Mouse (Mus musculus): Measurements from ENCODE around the gene Cdv3. TPM values are rescaled to one million over a fixed set of nuclear protein-coding genes. Genes with fewer than 3 reads are reported as not detected.
A peak's percentile ranks its signal among the peaks of the same experiment; 100 is the strongest.

The Cdv3 gene
- 71.7 and 73.2 TPM in 2 replicates for total RNA-seq (2015; ENCODE audit: low replicate concordance)
- total RNA-seq (2017; ENCODE audit: low replicate concordance): 92.0 and 94.8 TPM in 2 replicates

- peak; percentile 97 for ATAC-seq (replicated peaks; ENCODE audit: low FRiP score, poor library complexity, severe bottlenecking)
Measured at GRCm38 (mm10) chr9:103365290-103366247, at the start of gene Cdv3. TSS of gene Cdv3 (minus strand) at chr9:103365840.

GRCm38 (mm10) chr9:103413457-103413856 lies 47.8 kb upstream of the Cdv3 start:
- ATAC-seq (replicated peaks; ENCODE audit: low FRiP score, poor library complexity, severe bottlenecking): no peak

GRCm38 (mm10) chr9:103409119-103409518 lies 43.5 kb upstream of the Cdv3 start:
- ATAC-seq (replicated peaks; ENCODE audit: low FRiP score, poor library complexity, severe bottlenecking): no peak

GRCm38 (mm10) chr9:103408136-103408777 lies 42.6 kb upstream of the Cdv3 start:
- no peak for ATAC-seq (replicated peaks; ENCODE audit: low FRiP score, poor library complexity, severe bottlenecking)

- ATAC-seq (replicated peaks; ENCODE audit: low FRiP score, poor library complexity, severe bottlenecking): no peak
Measured at GRCm38 (mm10) chr9:103403331-103403973, 37.8 kb upstream of the Cdv3 start.

- ATAC-seq (replicated peaks; ENCODE audit: low FRiP score, poor library complexity, severe bottlenecking): no peak
Measured at GRCm38 (mm10) chr9:103398509-103399157, 33.0 kb upstream of the Cdv3 start.

- no peak for ATAC-seq (replicated peaks; ENCODE audit: low FRiP score, poor library complexity, severe bottlenecking)
Measured at GRCm38 (mm10) chr9:103393256-103393655, 27.6 kb upstream of the Cdv3 start.

- ATAC-seq (replicated peaks; ENCODE audit: low FRiP score, poor library complexity, severe bottlenecking): no peak
Measured at GRCm38 (mm10) chr9:103391796-103392372, 26.2 kb upstream of the Cdv3 start.

GRCm38 (mm10) chr9:103389261-103389660 lies 23.6 kb upstream of the Cdv3 start:
- ATAC-seq (replicated peaks; ENCODE audit: low FRiP score, poor library complexity, severe bottlenecking): no peak

GRCm38 (mm10) chr9:103387011-103387653 lies 21.5 kb upstream of the Cdv3 start:
- no peak for ATAC-seq (replicated peaks; ENCODE audit: low FRiP score, poor library complexity, severe bottlenecking)

GRCm38 (mm10) chr9:103386573-103386972 lies 20.9 kb upstream of the Cdv3 start:
- ATAC-seq (replicated peaks; ENCODE audit: low FRiP score, poor library complexity, severe bottlenecking): no peak

- ATAC-seq (replicated peaks; ENCODE audit: low FRiP score, poor library complexity, severe bottlenecking): no peak
Measured at GRCm38 (mm10) chr9:103385600-103385999, 20.0 kb upstream of the Cdv3 start.

GRCm38 (mm10) chr9:103384141-103384796 lies 18.6 kb upstream of the Cdv3 start:
- ATAC-seq (replicated peaks; ENCODE audit: low FRiP score, poor library complexity, severe bottlenecking): no peak

- no peak for ATAC-seq (replicated peaks; ENCODE audit: low FRiP score, poor library complexity, severe bottlenecking)
Measured at GRCm38 (mm10) chr9:103383576-103383975, 17.9 kb upstream of the Cdv3 start.

- ATAC-seq (replicated peaks; ENCODE audit: low FRiP score, poor library complexity, severe bottlenecking): no peak
Measured at GRCm38 (mm10) chr9:103382989-103383388, 17.3 kb upstream of the Cdv3 start.

GRCm38 (mm10) chr9:103380566-103380965 lies 14.9 kb upstream of the Cdv3 start:
- ATAC-seq (replicated peaks; ENCODE audit: low FRiP score, poor library complexity, severe bottlenecking): no peak

- no peak for ATAC-seq (replicated peaks; ENCODE audit: low FRiP score, poor library complexity, severe bottlenecking)
Measured at GRCm38 (mm10) chr9:103379199-103379598, 13.6 kb upstream of the Cdv3 start.

- ATAC-seq (replicated peaks; ENCODE audit: low FRiP score, poor library complexity, severe bottlenecking): no peak
Measured at GRCm38 (mm10) chr9:103378686-103379085, 13.0 kb upstream of the Cdv3 start.
